Mouse (Mus musculus): ENCODE results near the gene Npas1. TPM values are rescaled to one million over a fixed set of nuclear protein-coding genes. Genes with fewer than 3 reads are reported as not detected.

Npas1 gene
- total RNA-seq (2015) (not detected in 2 replicates), total RNA-seq (2017) (not detected in 2 replicates)

GRCm38 (mm10) chr7:16477628-16478027 lies at the start of gene Npas1:
Npas1 (minus strand) TSS chr7:16477728.
- no peak for ATAC-seq (ENCODE audit: poor library complexity, severe bottlenecking)

GRCm38 (mm10) chr7:16525995-16526394 lies 48.5 kb upstream of the Npas1 start:
- ATAC-seq (ENCODE audit: poor library complexity, severe bottlenecking), result no peak

- ATAC-seq (ENCODE audit: poor library complexity, severe bottlenecking), result no peak
Observed at GRCm38 (mm10) chr7:16525448-16525847, 47.9 kb upstream of the Npas1 start.

- ATAC-seq (ENCODE audit: poor library complexity, severe bottlenecking), result no peak
Observed at GRCm38 (mm10) chr7:16524308-16524707, 46.8 kb upstream of the Npas1 start.

GRCm38 (mm10) chr7:16519310-16519709 lies 41.8 kb upstream of the Npas1 start:
- no peak for ATAC-seq (ENCODE audit: poor library complexity, severe bottlenecking)

- no peak for ATAC-seq (ENCODE audit: poor library complexity, severe bottlenecking)
Observed at GRCm38 (mm10) chr7:16517198-16517597, 39.7 kb upstream of the Npas1 start.

GRCm38 (mm10) chr7:16507284-16507683 lies 29.8 kb upstream of the Npas1 start:
- ATAC-seq (ENCODE audit: poor library complexity, severe bottlenecking), result peak; percentile 45

- ATAC-seq (ENCODE audit: poor library complexity, severe bottlenecking), result no peak
Observed at GRCm38 (mm10) chr7:16505226-16505593, 27.7 kb upstream of the Npas1 start.

GRCm38 (mm10) chr7:16504573-16505225 lies 27.2 kb upstream of the Npas1 start:
- no peak for ATAC-seq (ENCODE audit: poor library complexity, severe bottlenecking)

- no peak for ATAC-seq (ENCODE audit: poor library complexity, severe bottlenecking)
Observed at GRCm38 (mm10) chr7:16501571-16501970, 24.0 kb upstream of the Npas1 start.

- no peak for ATAC-seq (ENCODE audit: poor library complexity, severe bottlenecking)
Observed at GRCm38 (mm10) chr7:16499671-16500104, 22.2 kb upstream of the Npas1 start.

- ATAC-seq (ENCODE audit: poor library complexity, severe bottlenecking), result no peak
Observed at GRCm38 (mm10) chr7:16496260-16496659, 18.7 kb upstream of the Npas1 start.

GRCm38 (mm10) chr7:16493361-16493760 lies 15.8 kb upstream of the Npas1 start:
- no peak for ATAC-seq (ENCODE audit: poor library complexity, severe bottlenecking)

GRCm38 (mm10) chr7:16492211-16492610 lies 14.7 kb upstream of the Npas1 start:
- ATAC-seq (ENCODE audit: poor library complexity, severe bottlenecking), result no peak

- peak; percentile 85 for ATAC-seq (ENCODE audit: poor library complexity, severe bottlenecking)
Observed at GRCm38 (mm10) chr7:16491759-16492158, 14.2 kb upstream of the Npas1 start.

- ATAC-seq (ENCODE audit: poor library complexity, severe bottlenecking), result no peak
Observed at GRCm38 (mm10) chr7:16489948-16490347, 12.4 kb upstream of the Npas1 start.

- no peak for ATAC-seq (ENCODE audit: poor library complexity, severe bottlenecking)
Observed at GRCm38 (mm10) chr7:16488816-16489215, 11.3 kb upstream of the Npas1 start.

- ATAC-seq (ENCODE audit: poor library complexity, severe bottlenecking), result no peak
Observed at GRCm38 (mm10) chr7:16476600-16476989, 933 bp downstream of the Npas1 start.

GRCm38 (mm10) chr7:16475764-16476599 lies 1.5 kb downstream of the Npas1 start:
- ATAC-seq (ENCODE audit: poor library complexity, severe bottlenecking), result no peak

- no peak for ATAC-seq (ENCODE audit: poor library complexity, severe bottlenecking)
Observed at GRCm38 (mm10) chr7:16475321-16475720, 2.2 kb downstream of the Npas1 start.

GRCm38 (mm10) chr7:16474445-16474844 lies 3.1 kb downstream of the Npas1 start:
- no peak for ATAC-seq (ENCODE audit: poor library complexity, severe bottlenecking)

- no peak for ATAC-seq (ENCODE audit: poor library complexity, severe bottlenecking)
Observed at GRCm38 (mm10) chr7:16473847-16474246, 3.7 kb downstream of the Npas1 start.

All from megakaryocyte, adult 5-6 weeks (primary cell).